Mouse (Mus musculus) stomach, embryonic 14.5 days (tissue): ENCODE measurements at regions not wholly inside any gene's neighbourhood (a gene's known extent, or its start where the extent isn't known, plus 50 kb on each side); places are given as distances from the start of the nearest gene placed in this dataset.

Experiments
- ATAC-seq: fragments of 200-750 bp; cut with Nextera tagmentation; 2 replicates; pipeline ENCODE4 v1.8.0; 2017; ENCODE audit warnings: low read depth, moderate TSS enrichment; ENCODE audit not compliant: insufficient number of reproducible peaks, insufficient read depth, low FRiP score
- H3K27ac ChIP-seq: fragments of 300-500 bp; sonication (generic); 2 replicates; pipeline ENCODE4 v1.5.1; 2014; ENCODE audit warnings: mild to moderate bottlenecking, low read length, moderate library complexity, mixed read lengths
- H3K27me3 ChIP-seq: fragments of 300-500 bp; sonication (generic); 2 replicates; pipeline ENCODE4 v1.6.1; 2014; ENCODE audit warnings: low read length, control low read depth, mixed read lengths; ENCODE audit not compliant: control insufficient read depth, insufficient read depth
- H3K36me3 ChIP-seq: fragments of 300-500 bp; sonication (generic); 2 replicates; pipeline ENCODE4 v1.6.1; 2014; ENCODE audit warnings: mild to moderate bottlenecking, control low read depth, low read length, moderate library complexity, mixed read lengths; ENCODE audit not compliant: control insufficient read depth, insufficient read depth
- H3K4me1 ChIP-seq: fragments of 300-500 bp; sonication (generic); 2 replicates; pipeline ENCODE4 v1.6.1; 2014; ENCODE audit warnings: low read length, control low read depth, mixed read lengths; ENCODE audit not compliant: control insufficient read depth, insufficient read depth
- H3K4me2 ChIP-seq: fragments of 300-500 bp; sonication (generic); replicated peaks from 2 replicates; pipeline ENCODE4 v1.6.1; 2014; ENCODE audit warnings: low read depth, low read length, control low read depth
- H3K4me3 ChIP-seq: fragments of 300-500 bp; sonication (generic); 2 replicates; pipeline ENCODE4 v1.5.1; 2014; ENCODE audit warnings: low read depth, low read length, control low read depth
- H3K9ac ChIP-seq: fragments of 300-500 bp; sonication (generic); replicated peaks from 2 replicates; pipeline ENCODE4 v1.6.1; 2014; ENCODE audit warnings: low read depth, mild to moderate bottlenecking, control low read depth, low read length, moderate library complexity, mixed read lengths
- H3K9me3 ChIP-seq: fragments of 300-500 bp; sonication (generic); 2 replicates; pipeline ENCODE4 v1.6.1; 2016; ENCODE audit warnings: low read depth, low read length, control low read depth; ENCODE audit not compliant: control insufficient read depth
- WGBS: fragments of 180-500 bp; shearing (Covaris S2); extraction: QIAGEN DNeasy Blood & Tissue Kit; methylation state at CpG from one replicate; pipeline ENCODE4 v1.1.7; 2014; 5-methylcytosine and 5-hydroxymethylcytosine counted together

DNA sequence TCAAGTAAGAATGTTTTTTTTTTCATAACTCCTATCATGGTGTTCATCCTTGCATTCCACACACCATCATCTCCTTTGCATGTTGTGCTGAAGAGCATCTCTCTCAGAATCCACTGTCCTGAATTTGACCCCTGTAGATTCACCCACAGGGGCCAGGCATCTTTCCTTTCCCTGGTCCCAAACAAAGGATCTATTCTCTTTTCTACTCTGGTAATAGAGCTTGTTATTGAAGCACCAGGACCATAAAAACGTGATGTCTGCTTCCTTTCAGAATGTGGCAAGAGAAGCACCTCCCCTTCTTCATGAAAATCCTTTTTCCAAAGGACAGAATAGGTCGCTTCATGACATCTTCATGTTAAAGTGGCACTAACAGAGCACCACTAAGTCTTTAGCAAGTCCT, 134.4 kb downstream of the Tmem161b start:
- Histone ChIP-seq H3K9ac (no peak overlapping the region), H3K4me3 (no peak overlapping the region), H3K27ac (no peak overlapping the region), H3K27me3 (no peaks in the 10 kb centered on the region), H3K36me3 (no peaks in the 10 kb centered on the region), H3K4me2 (no peak overlapping the region), H3K4me1 (no peaks in the 10 kb centered on the region), H3K9me3 (no peaks in the 10 kb centered on the region)
- WGBS = 45% methylated on average over 2 of the region's 2 CpGs
- ATAC-seq = no peak

GRCm38 (mm10) chr13:84360536-84360935, 138.4 kb downstream of the Tmem161b start:
- Histone ChIP-seq H3K27ac (no peak overlapping the region), H3K9me3 (no peaks in the 10 kb centered on the region), H3K36me3 (no peaks in the 10 kb centered on the region), H3K4me2 (no peak overlapping the region), H3K27me3 (no peaks in the 10 kb centered on the region), H3K9ac (no peak overlapping the region), H3K4me1 (no peaks in the 10 kb centered on the region), H3K4me3 (no peak overlapping the region)
- ATAC-seq = no peak
- 91% methylated on average over 2 of the region's 2 CpGs for WGBS

- no peak overlapping the region for H3K9ac ChIP-seq
- no peak overlapping the region for H3K27ac ChIP-seq
- H3K4me2 ChIP-seq = no peak overlapping the region
- no peaks in the 10 kb centered on the region for H3K36me3 ChIP-seq
- no peaks in the 10 kb centered on the region for H3K4me1 ChIP-seq
- no peaks in the 10 kb centered on the region for H3K27me3 ChIP-seq
- no peak overlapping the region for H3K4me3 ChIP-seq
- WGBS = 90% methylated on average over 4 of the region's 4 CpGs
- no peaks in the 10 kb centered on the region for H3K9me3 ChIP-seq
- ATAC-seq = no peak
These were observed 142.0 kb downstream of the Tmem161b start for GRCm38 (mm10) chr13:84364069-84364468.

DNA sequence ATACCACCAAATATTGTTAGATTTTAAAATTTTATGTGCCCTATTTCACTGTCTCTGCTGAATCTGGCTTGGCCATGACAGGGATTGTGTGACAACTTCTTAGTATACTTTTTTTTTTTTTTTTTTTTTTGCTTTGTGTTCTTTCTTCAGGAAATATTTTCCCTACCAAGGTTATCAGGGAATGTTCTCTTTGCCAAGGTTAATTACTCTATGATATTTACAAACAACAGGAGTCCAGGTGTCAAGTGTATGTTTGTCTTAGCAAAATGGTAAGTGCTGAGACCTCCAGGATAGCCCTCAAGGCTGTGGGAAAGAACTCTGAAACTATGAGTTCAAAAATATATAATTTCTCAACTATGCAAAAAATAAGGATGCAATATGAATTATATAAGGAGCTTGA, 143.4 kb downstream of the Tmem161b start:
- no peak overlapping the region for H3K4me2 ChIP-seq
- H3K36me3 ChIP-seq = no peaks in the 10 kb centered on the region
- no peaks in the 10 kb centered on the region for H3K4me1 ChIP-seq
- H3K9me3 ChIP-seq = no peaks in the 10 kb centered on the region
- no peak overlapping the region for H3K4me3 ChIP-seq
- no peak overlapping the region for H3K9ac ChIP-seq
- no peak overlapping the region for H3K27ac ChIP-seq
- H3K27me3 ChIP-seq = no peaks in the 10 kb centered on the region
- no peak for ATAC-seq

GRCm38 (mm10) chr13:84366017-84366416, 143.9 kb downstream of the Tmem161b start:
- Histone ChIP-seq H3K36me3 (no peaks in the 10 kb centered on the region), H3K4me3 (no peak overlapping the region), H3K27ac (no peak overlapping the region), H3K27me3 (no peaks in the 10 kb centered on the region), H3K4me2 (no peak overlapping the region), H3K9ac (no peak overlapping the region), H3K4me1 (no peaks in the 10 kb centered on the region), H3K9me3 (no peaks in the 10 kb centered on the region)
- no peak for ATAC-seq

GRCm38 (mm10) chr13:84366839-84367238, 144.7 kb downstream of the Tmem161b start:
- H3K9me3 ChIP-seq = no peaks in the 10 kb centered on the region
- H3K27ac ChIP-seq = no peak overlapping the region
- H3K27me3 ChIP-seq = no peaks in the 10 kb centered on the region
- H3K9ac ChIP-seq = no peak overlapping the region
- no peaks in the 10 kb centered on the region for H3K4me1 ChIP-seq
- no peak overlapping the region for H3K4me2 ChIP-seq
- ATAC-seq = no peak
- no peaks in the 10 kb centered on the region for H3K36me3 ChIP-seq
- H3K4me3 ChIP-seq = no peak overlapping the region
- 89% methylated on average over 1 of the region's 1 CpGs for WGBS

DNA sequence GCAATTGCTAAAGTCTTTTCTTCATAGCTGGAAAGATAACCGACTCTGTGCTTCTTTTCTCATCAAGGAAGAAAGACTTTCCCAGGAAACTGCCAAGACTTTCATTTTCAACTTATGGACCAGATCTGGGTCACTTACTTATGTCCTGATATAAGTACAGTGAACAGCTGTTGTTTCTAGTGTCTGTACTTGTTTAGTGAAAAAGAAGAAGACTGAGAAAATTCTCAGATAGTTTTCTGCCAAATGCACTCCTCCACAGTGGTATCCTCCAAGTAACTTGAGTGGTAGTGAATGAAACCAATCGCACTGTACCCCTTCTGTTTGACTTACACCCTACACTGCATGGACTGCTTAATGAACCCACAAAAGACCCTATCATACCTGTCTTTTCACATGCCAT, 146.1 kb downstream of the Tmem161b start:
- Histone ChIP-seq H3K9ac (no peak overlapping the region), H3K9me3 (no peaks in the 10 kb centered on the region), H3K27ac (no peak overlapping the region), H3K4me1 (no peaks in the 10 kb centered on the region), H3K36me3 (no peaks in the 10 kb centered on the region), H3K4me3 (no peak overlapping the region), H3K27me3 (no peaks in the 10 kb centered on the region), H3K4me2 (no peak overlapping the region)
- 91% methylated on average over 2 of the region's 2 CpGs for WGBS
- ATAC-seq = no peak

- Histone ChIP-seq H3K27me3 (no peaks in the 10 kb centered on the region), H3K4me1 (no peaks in the 10 kb centered on the region), H3K4me3 (no peak overlapping the region), H3K27ac (no peak overlapping the region), H3K9ac (no peak overlapping the region), H3K4me2 (no peak overlapping the region), H3K9me3 (no peaks in the 10 kb centered on the region), H3K36me3 (no peaks in the 10 kb centered on the region)
- WGBS = 86% methylated on average over 4 of the region's 4 CpGs
- no peak for ATAC-seq
These were observed 152.7 kb downstream of the Tmem161b start for GRCm38 (mm10) chr13:84374711-84375257.

GRCm38 (mm10) chr13:84375941-84376340, 153.8 kb downstream of the Tmem161b start:
- H3K36me3 ChIP-seq = no peaks in the 10 kb centered on the region
- H3K9ac ChIP-seq = no peak overlapping the region
- no peak overlapping the region for H3K27ac ChIP-seq
- H3K9me3 ChIP-seq = no peaks in the 10 kb centered on the region
- ATAC-seq = no peak
- no peak overlapping the region for H3K4me3 ChIP-seq
- WGBS = 81% methylated on average over 4 of the region's 4 CpGs
- H3K27me3 ChIP-seq = no peaks in the 10 kb centered on the region
- no peaks in the 10 kb centered on the region for H3K4me1 ChIP-seq
- H3K4me2 ChIP-seq = no peak overlapping the region
